Mouse (Mus musculus) Patski (cell line): ENCODE results near the gene Insrr. TPM values are rescaled to one million over a fixed set of nuclear protein-coding genes. Genes with fewer than 3 reads are reported as not detected.

Source experiments
- ATAC-seq: fragments of 100-300 bp; one replicate; pipeline ENCODE4 v1.8.0; 2021
- CTCF ChIA-PET: fragments of 350-600 bp; sonication (Branson Sonifier 250); formaldehyde crosslinking; loops from one replicate; lab custom pipeline; 2022; ENCODE audit warnings: inconsistent platforms; lab: Charles Lee
- POLR2A ChIA-PET: fragments of 350-600 bp; sonication (Branson Sonifier 250); formaldehyde crosslinking; loops from one replicate; lab custom pipeline; 2022; ENCODE audit warnings: antibody characterized with exemption, inconsistent platforms; lab: Charles Lee
- DNase-seq: peaks from one replicate; pipeline ENCODE4 v3.0.0-alpha.2; 2011; ENCODE audit warnings: low read depth, low spot score
- H3K27me3 ChIP-seq: fragments of 371-371 bp; one replicate; pipeline ENCODE4 v1.5.1; 2021
- CTCF ChIP-seq: fragments of 100-300 bp; IDR thresholded peaks from one replicate; pipeline ENCODE4 v1.5.1; 2021
- in situ Hi-C: fragments of 300-500 bp; cut with MboI; formaldehyde crosslinking; loops from 3 replicates; pipeline ENCODE4 v1.11.1; 2018; ENCODE audit warnings: low pct_unique_long_range_greater_than_20kb, mixed read lengths
- polyA plus RNA-seq: library from polyadenylated mRNA; unstranded; gene quantifications from one replicate; pipeline ENCODE4 v1.2.3, GENCODE M21; 2021

Insrr gene
- polyA plus RNA-seq, 1 experiment from 2014 or later: 0.06 TPM

DNA sequence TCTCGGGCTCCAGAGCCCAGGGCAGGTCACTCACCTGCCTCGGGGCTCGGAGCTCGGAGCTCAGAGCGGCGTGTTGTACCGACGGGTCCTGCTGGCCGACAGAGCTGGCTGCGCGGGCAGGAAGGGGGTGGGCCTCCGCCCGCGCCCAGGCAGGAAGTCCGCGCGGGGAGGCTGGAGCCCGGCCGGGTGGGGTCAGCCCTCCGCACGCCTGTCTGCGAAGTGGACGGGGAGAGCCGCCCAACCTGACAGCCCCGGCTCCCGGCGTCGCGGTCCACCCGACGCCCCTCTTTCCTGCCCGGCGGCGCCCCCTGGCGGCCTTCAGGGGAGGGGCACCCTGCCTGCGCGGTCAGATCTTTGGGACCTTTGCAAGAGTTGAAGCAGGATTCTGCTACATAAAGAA is 27.9 kb upstream of the Insrr start:
- H3K27me3 ChIP-seq: peaks cover 18% of the 10 kb centered on the region
- ChIA-PET CTCF (interaction anchor here (0.9 to 7.4 kb wide), 18 partner anchors 9 to 192 kb away, joined by 3 to 60 read pairs (median 6); partner anchors contain the start of genes Lrrc71 and Ntrk1), POLR2A (interaction anchor here (0.7 to 1.7 kb wide), 6 partner anchors 11 to 1632 kb away, joined by 3 to 6 read pairs (median 3); partner anchors contain the start of gene Lrrc71)
- in situ Hi-C loops: no loop called here
- no peak for TF ChIP-seq CTCF
- DNase-seq: no peak
- ATAC-seq: peak; percentile 51

DNA sequence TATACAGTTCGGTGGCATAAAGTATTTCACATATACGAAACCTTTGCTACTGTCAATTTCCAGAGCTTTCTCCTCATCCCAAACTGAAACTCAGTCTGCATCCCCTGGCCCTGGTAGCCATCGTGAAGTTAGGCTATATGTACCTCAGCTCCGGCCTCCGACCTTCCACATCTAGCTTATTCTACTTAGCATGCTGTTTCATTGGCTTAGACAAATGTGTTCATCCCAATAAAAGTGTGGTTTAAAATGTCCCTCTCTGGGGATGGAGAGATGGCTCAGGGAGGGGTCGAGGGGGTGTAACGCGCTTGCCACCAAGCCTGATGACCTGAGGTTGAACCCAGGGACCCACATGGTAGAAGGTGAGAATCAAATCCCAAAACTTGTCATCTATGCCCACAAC is 27.2 kb upstream of the Insrr start:
- POLR2A ChIA-PET: interaction anchor here (0.7 to 1.7 kb wide), 6 partner anchors 11 to 1631 kb away, joined by 3 to 6 read pairs (median 3); partner anchors contain the start of gene Lrrc71
- ATAC-seq: no peak
- CTCF ChIA-PET: interaction anchor here (1.0 to 7.4 kb wide), 19 partner anchors 9 to 211 kb away, joined by 3 to 60 read pairs (median 6); partner anchors contain the start of genes Lrrc71 and Ntrk1
- H3K27me3 ChIP-seq: peaks cover 24% of the 10 kb centered on the region
- no peak for TF ChIP-seq CTCF
- no peak for DNase-seq
- in situ Hi-C loops: no loop called here

DNA sequence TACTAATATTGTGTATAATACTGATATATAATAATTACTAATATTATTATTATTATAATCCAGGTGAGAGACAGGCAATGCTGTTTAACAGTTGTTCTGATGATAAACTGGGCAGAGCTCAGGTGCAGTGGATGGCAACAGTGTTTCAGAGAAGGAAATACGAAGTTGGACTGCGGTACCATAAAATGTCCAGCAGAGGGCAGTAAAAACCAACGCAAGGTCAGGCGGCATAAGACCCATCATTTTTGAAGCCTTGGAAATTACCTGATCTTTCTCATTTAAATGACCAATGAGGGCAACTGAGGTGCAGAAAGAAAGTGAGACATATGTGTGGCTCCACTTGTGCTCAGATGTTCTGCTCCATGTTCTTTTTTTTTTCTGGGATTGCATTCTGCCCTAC is 26.5 kb upstream of the Insrr start:
- no peak for TF ChIP-seq CTCF
- ChIA-PET CTCF (interaction anchor here (1.0 to 7.4 kb wide), 20 partner anchors 10 to 210 kb away, joined by 3 to 60 read pairs (median 6); partner anchors contain the start of genes Lrrc71 and Ntrk1), POLR2A (interaction anchor here (1.1 kb wide), 1 partner anchor 24 kb away, joined by 6 read pairs; the partner anchor contains the start of gene Ntrk1)
- peaks cover 32% of the 10 kb centered on the region for H3K27me3 ChIP-seq
- in situ Hi-C loops: loop anchor here (5.0 kb wide), 1 partner anchor 47 kb away; no protein-coding TSS in a partner anchor
- ATAC-seq (no peak), DNase-seq (no peak)

DNA sequence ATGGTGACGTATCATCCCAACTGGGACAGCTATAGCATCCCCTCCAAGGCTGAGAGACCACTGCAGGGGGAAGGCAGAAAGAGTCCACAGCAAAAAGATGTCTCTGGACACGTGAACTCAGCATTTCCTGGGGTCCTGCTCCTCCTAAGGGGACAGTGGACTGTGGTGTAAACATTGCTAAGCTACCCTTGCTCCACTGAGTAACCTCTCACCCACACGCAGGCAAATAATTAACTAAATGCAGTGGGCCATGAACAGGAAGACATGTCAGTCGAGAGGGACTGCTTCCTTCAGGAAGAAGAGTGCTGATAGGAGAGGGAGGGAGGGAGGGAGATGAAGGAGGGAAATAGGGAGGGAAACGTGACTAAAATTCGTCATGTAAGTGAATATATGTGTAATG is 25.7 kb upstream of the Insrr start:
- CTCF ChIA-PET: interaction anchor here (0.7 to 7.4 kb wide), 18 partner anchors 10 to 200 kb away, joined by 3 to 60 read pairs (median 6); partner anchors contain the start of genes Lrrc71, Nes and Ntrk1
- DNase-seq (no peak), ATAC-seq (peak; percentile 15)
- POLR2A ChIA-PET: interaction anchor here (0.5 to 1.1 kb wide), 2 partner anchors 10 to 24 kb away, joined by 3 to 6 read pairs; partner anchors contain the start of gene Ntrk1
- no peak for TF ChIP-seq CTCF
- peaks cover 40% of the 10 kb centered on the region for H3K27me3 ChIP-seq
- in situ Hi-C loops: loop anchor here (5.0 kb wide), 1 partner anchor 46 kb away; no protein-coding TSS in a partner anchor

DNA sequence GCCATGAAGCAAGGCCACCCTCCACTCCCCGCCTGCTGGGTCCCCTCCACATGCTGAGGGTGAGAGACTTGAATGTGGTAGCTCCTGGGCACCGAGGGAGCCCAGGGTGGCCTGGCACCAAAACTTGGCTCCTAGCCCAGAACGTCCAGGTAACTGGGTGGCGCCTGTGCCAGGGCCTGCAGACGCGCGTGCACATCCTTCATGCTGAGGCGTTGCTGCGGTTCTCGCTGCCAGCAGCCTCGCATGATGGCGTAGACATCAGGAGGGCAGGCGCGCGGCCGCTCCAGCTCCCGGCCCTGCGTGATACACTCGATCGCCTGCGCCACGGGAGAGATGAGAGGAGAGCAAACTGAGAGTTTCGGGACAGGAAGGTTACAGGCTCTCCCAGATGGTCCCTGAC is 18.5 kb upstream of the Insrr start:
- H3K27me3 ChIP-seq: peaks cover 90% of the 10 kb centered on the region
- CTCF ChIA-PET: interaction anchor here (1.4 kb wide), 1 partner anchor 61 kb away, joined by 4 read pairs; no protein-coding TSS in a partner anchor
- no peak for TF ChIP-seq CTCF

DNA sequence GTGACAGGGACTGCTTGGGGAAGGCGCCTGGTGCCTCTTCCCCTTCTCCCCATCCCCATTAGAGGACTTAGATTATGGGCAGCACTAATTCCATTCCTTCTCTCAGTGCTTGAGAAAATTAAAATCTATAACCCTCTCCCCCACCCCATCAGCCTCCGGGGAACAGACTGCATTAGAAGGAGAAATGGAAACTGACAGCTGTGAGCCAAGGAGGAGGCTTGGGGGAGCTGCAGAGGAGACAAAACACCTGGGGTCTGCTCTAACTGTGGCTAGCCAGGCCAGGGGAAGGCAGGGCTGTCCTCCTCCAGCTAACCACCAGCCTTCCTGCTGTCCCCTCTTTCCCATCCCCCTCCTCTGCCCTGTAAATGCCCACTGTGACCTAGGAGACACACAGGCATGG is 17.7 kb upstream of the Insrr start:
- in situ Hi-C loops: no loop called here
- ATAC-seq: no peak
- TF ChIP-seq CTCF: no peak
- POLR2A ChIA-PET: no interaction called here
- CTCF ChIA-PET: no interaction called here
- peaks cover 90% of the 10 kb centered on the region for H3K27me3 ChIP-seq
- no peak for DNase-seq

More for the DNA sequence above, 18.5 kb upstream of the Insrr start:
- DNase-seq: no peak
- POLR2A ChIA-PET: no interaction called here
- in situ Hi-C loops: no loop called here
- ATAC-seq: no peak

DNA sequence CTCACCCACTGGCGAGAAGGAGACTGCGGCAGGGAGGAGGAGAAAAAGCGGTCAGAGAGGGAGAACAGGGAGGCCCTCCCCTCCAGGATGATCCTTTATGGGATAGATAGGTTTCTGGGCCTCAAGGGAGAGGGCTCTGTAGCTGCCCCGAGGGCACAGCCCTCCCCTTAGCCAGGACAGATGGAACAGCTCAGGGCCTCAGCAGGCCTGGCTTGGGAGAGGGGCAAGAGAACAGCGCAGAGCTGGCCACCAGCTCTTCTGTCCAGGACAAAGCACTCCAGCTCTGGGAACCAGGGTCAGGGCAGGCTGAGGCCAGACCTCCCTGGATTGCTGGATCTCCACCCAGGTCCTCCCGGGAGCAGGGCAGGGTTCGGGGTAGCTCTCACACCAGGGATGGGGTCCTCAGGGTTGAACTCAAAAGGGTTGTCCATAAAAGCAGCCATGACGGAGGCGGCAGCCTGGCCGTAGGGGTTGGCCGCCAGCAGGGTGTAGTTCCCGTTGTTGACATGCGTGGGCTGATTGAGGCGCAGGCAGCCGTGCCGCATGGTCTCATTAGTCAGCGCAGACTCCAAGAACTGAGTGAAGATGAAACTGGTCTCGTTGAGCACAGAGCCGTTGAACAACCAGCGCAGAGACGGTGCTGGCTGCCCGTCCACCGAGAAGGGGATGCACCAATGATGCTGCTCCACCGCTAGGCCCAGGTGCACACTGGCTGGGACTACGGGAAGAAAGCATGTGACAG is 13.3 kb upstream of the Insrr start:
- no peak for ATAC-seq
- ChIA-PET POLR2A (no interaction called here), CTCF (no interaction called here)
- no peak for DNase-seq
- peaks cover 90% of the 10 kb centered on the region for H3K27me3 ChIP-seq
- TF ChIP-seq CTCF: no peak
- in situ Hi-C loops: loop anchor here (10.0 kb wide), 1 partner anchor 151 kb away; the partner anchor contains the start of genes Isg20l2 and Rrnad1

DNA sequence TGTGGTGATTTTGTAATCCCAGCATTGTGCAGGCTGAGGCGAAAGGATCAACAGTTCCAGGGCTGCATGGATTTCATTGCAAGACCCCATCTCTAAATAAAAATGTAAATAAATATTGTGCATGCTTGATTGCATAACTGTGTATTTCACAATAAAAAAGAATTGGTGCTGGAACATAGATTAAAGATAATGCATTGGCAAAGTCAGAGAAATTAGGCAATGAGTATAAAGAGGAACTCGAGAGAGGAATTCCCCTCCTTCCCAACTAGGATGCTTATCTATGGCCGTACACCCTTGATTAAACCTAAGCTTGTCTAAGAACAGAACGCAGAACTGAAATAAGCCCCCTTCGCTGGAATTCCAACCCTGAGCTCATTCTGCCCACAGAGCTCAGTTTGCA is 11.6 kb upstream of the Insrr start:
- no peak for DNase-seq
- H3K27me3 ChIP-seq: peaks cover 91% of the 10 kb centered on the region
- in situ Hi-C loops: loop anchor here (10.0 kb wide), 1 partner anchor 150 kb away; the partner anchor contains the start of genes Isg20l2 and Rrnad1
- no peak for ATAC-seq
- no peak for TF ChIP-seq CTCF
- ChIA-PET CTCF (interaction anchor here (0.8 to 3.9 kb wide), 5 partner anchors 9 to 53 kb away, joined by 3 to 29 read pairs (median 4); partner anchors contain the start of gene Ntrk1), POLR2A (no interaction called here)

DNA sequence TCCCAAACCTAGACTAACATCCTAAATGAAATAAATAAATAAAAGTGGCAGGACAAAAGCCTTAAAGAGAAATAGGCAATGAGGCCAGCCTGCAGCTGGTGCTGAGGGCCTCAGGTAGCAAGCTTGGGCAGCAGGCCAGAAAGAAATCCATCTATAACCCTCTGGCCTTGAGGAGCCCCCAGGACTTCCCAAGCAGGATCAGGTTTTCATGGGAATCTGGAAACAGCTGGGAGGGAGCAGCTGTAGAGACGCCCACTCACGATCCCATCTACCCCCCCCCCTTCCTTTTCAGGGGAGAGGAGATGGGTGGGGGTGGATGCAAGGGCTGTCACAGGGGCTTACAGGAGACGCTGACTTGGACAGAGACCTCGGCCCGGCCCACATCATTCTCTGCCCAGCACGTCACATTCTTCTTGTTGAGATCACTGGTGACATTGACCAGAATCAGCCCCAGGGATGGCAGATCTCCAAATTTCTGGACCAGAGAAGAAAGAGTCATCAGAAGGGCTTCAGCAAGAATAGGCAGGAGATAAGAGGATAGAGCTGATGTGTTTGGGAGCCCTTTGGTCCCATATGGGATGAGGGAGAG is 11.0 kb upstream of the Insrr start:
- H3K27me3 ChIP-seq: peaks cover 91% of the 10 kb centered on the region
- no peak for DNase-seq
- CTCF ChIA-PET: interaction anchor here (0.9 to 3.9 kb wide), 6 partner anchors 9 to 24 kb away, joined by 3 to 29 read pairs (median 4); partner anchors contain the start of gene Ntrk1
- no peak for TF ChIP-seq CTCF
- POLR2A ChIA-PET: no interaction called here
- ATAC-seq: no peak
- in situ Hi-C loops: loop anchor here (10.0 kb wide), 1 partner anchor 149 kb away; the partner anchor contains the start of genes Isg20l2 and Rrnad1

DNA sequence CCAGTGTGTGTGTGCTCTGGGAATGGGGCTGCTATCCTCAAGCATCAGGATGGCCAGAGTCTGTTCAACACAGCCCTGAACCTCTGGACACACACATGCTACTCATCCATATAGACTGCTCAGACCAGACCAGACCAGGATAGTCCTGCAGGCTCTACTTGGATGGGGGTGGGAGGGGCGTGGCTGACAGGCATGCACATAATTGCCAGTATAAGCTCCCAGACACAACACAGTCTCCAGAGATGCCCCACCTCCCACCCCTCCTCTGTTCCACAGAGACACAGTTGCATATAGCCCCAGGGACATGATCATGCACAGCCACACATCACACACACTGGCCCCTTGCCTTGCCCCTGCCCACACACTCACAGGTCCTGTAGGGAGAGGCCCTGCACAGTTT is 7.5 kb upstream of the Insrr start:
- ChIA-PET POLR2A (no interaction called here), CTCF (interaction anchor here (1.0 to 1.4 kb wide), 2 partner anchors 57 to 66 kb away, joined by 3 to 4 read pairs; partner anchors contain the start of gene Sh2d2a)
- H3K27me3 ChIP-seq: peaks cover 94% of the 10 kb centered on the region
- in situ Hi-C loops: loop anchor here (10.0 kb wide), 1 partner anchor 146 kb away; the partner anchor contains the start of genes Isg20l2 and Rrnad1
- TF ChIP-seq CTCF: no peak
- no peak for DNase-seq
- ATAC-seq: no peak
